Mouse (Mus musculus): ENCODE data around the gene Evi5.

- no peak for TF ChIP-seq CTCF (IDR thresholded peaks at IDR 0.05; ENCODE audit: control insufficient read depth, insufficient read depth, insufficient read length)
- no peak for TF ChIP-seq MYOG (IDR thresholded peaks at IDR 0.05; ENCODE audit: control insufficient read depth, extremely low read depth, insufficient read length)
- peak; percentile 83 for TF ChIP-seq USF1 (IDR thresholded peaks at IDR 0.05; ENCODE audit: low read depth)
Observed at GRCm38 (mm10) chr5:107754740-107755139, 120.2 kb downstream of the Evi5 start.
